Mouse (Mus musculus) neural tube, embryonic 11.5 days (tissue): ENCODE measurements around the gene Kcnip3. TPM values are rescaled to one million over a fixed set of nuclear protein-coding genes. Genes with fewer than 3 reads are reported as not detected.

ENCODE experiments used
- ATAC-seq: fragments of 200-750 bp; cut with Nextera tagmentation; 2 replicates; pipeline ENCODE4 v1.8.0; 2017; ENCODE audit warnings: moderate number of reproducible peaks, mild to moderate bottlenecking, moderate TSS enrichment, moderate library complexity; ENCODE audit not compliant: insufficient read depth, low FRiP score, low TSS enrichment
- DNase-seq: peaks from one replicate; pipeline ENCODE4 v3.0.0-alpha.2; 2015; ENCODE audit warnings: low spot score
- H3K27ac ChIP-seq: fragments of 300-500 bp; sonication (generic); 2 replicates; pipeline ENCODE4 v1.5.1; 2014; ENCODE audit warnings: low read depth, mild to moderate bottlenecking, low read length
- H3K27me3 ChIP-seq: fragments of 300-500 bp; sonication (generic); 2 replicates; pipeline ENCODE4 v1.6.1; 2014; ENCODE audit warnings: mild to moderate bottlenecking, low read length, mixed read lengths; ENCODE audit not compliant: control insufficient read depth, insufficient read depth
- H3K36me3 ChIP-seq: fragments of 300-500 bp; sonication (generic); 2 replicates; pipeline ENCODE4 v1.6.1; 2014; ENCODE audit warnings: mild to moderate bottlenecking, low read length, moderate library complexity, mixed read lengths; ENCODE audit not compliant: control insufficient read depth, insufficient read depth
- H3K4me1 ChIP-seq: fragments of 300-500 bp; sonication (generic); 2 replicates; pipeline ENCODE4 v1.6.1; 2014; ENCODE audit warnings: low read length, mixed read lengths; ENCODE audit not compliant: control insufficient read depth, insufficient read depth
- H3K4me2 ChIP-seq: fragments of 300-500 bp; sonication (generic); 2 replicates; pipeline ENCODE4 v1.6.1; 2014; ENCODE audit warnings: low read depth, mild to moderate bottlenecking, moderate library complexity
- H3K4me3 ChIP-seq: fragments of 300-500 bp; sonication (generic); 2 replicates; pipeline ENCODE4 v1.5.1; 2014; ENCODE audit warnings: low read depth, low read length
- H3K9ac ChIP-seq: fragments of 300-500 bp; sonication (generic); 2 replicates; pipeline ENCODE4 v1.6.1; 2014; ENCODE audit warnings: mild to moderate bottlenecking, low read length
- H3K9me3 ChIP-seq: fragments of 300-500 bp; sonication (generic); 2 replicates; pipeline ENCODE4 v1.6.1; 2016; ENCODE audit warnings: low read length; ENCODE audit not compliant: control insufficient read depth
- WGBS: fragments of 180-500 bp; shearing (Covaris S2); extraction: QIAGEN DNeasy Blood & Tissue Kit; methylation state at CpG from one replicate; pipeline ENCODE4 v1.1.7; 2014; 5-methylcytosine and 5-hydroxymethylcytosine counted together
- polyA plus RNA-seq: library from polyadenylated mRNA; unstranded; fragments of >200 nt; fragmentation: Nextera tagmentation; extraction: Ambion mirVana; gene quantifications from 2 replicates; pipeline ENCODE4 v1.2.1, GENCODE M21; 2014

The Kcnip3 gene
- polyA plus RNA-seq, 1 experiment from 2014 or later: 3.4 TPM

DNA sequence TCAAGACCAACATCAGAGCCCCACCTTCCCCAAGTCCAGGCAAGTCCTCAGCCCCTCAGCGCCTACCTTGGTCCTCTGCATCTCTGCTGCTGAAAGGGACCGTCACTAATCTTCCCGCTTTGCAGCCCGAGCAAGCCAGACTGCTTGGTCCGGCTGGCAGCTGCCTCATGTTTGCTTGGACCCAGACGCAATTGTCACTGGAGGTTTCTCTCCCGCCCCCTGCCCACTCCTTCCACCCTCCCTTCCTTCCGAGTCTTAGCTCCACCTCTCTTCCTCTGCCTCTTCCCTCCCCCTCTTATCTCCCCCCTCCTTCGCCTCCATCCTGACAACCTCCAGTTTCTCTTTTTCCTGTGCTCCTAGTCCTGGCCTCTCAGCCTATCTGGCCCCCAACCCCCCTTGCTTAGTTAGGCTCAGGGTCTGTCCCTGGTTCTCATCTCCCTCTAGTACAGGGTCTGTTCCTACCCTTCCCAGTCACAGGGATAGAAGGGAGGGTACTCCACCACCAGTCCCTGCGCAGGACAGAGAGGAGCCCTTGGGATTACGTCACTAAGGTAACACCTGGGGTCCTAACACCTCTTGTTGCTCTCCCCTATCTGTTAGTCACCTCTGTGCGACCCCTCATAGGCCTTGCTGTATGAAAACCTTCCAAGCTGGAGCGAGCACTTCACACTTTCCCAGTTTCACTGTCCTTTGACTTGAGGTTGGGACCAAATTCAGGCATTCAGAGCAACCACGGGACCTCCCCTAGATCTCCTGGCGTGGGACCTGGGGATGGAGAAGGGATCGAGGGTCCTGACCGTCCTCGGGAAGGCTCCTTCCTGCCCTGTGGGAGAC, 505 bp downstream of the Kcnip3 start:
- H3K27ac ChIP-seq: no peak overlapping the region
- peak overlapping the region; percentile 57 for H3K4me2 ChIP-seq
- peak; percentile 71 for ATAC-seq
- peaks cover 9% of the 10 kb centered on the region for H3K4me1 ChIP-seq
- DNase-seq: peak; percentile 63
- H3K9ac ChIP-seq: peak overlapping the region; percentile 45; the same call in 1 of the 2 replicates
- H3K4me3 ChIP-seq: peak overlapping the region; percentile 14
- H3K27me3 ChIP-seq: no peaks in the 10 kb centered on the region
- H3K9me3 ChIP-seq: no peaks in the 10 kb centered on the region
- no peaks in the 10 kb centered on the region for H3K36me3 ChIP-seq
- under 1% methylated on average over 18 of the region's 18 CpGs for WGBS

DNA sequence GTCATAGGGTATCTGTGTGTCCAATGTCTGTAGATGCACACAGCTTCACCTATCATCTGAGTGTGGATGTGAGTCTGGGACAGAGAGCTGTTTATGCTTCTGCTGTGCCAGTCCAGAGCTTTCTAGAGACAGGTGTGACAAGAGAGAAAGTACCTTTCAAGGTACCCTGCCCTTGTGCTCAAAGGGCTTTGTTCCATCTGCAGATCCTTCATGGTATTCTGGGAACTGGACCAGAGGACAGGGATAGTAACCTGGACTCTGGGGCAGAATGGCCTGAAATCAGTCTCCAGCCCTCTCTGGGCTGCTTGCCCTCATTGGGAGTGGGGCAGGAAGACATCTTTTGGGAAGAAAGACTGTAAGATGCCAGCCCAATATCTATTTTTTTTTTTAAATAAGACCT, 1.8 kb downstream of the Kcnip3 start:
- Histone ChIP-seq H3K4me3 (no peak overlapping the region), H3K4me1 (peaks cover 9% of the 10 kb centered on the region), H3K9ac (no peak overlapping the region)

DNA sequence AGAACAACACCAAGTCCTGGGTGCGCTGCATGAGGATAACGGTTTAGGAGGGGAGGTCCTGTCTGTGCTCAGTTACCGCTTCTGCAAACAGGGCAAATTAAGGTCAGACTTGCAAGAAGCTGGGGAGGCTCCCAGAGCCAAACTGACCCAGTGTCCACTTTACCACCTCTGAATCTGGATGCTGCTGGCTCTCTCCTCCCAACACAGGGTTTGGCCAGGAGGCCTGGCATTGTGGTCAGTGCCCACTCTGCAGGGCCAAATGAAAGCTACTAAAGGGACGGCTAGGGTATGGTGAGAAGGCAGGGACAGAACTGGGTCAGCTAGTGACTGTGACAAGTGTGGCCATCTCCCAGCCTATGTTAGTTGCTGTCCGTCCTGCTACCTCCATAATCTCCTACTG, 2.6 kb downstream of the Kcnip3 start:
- Histone ChIP-seq H3K9me3 (no peaks in the 10 kb centered on the region), H3K36me3 (no peaks in the 10 kb centered on the region), H3K4me2 (no peak overlapping the region), H3K27me3 (no peaks in the 10 kb centered on the region), H3K4me1 (peaks cover 9% of the 10 kb centered on the region), H3K27ac (no peak overlapping the region), H3K4me3 (no peak overlapping the region), H3K9ac (no peak overlapping the region)
- WGBS: 80% methylated on average over 5 of the region's 5 CpGs
- DNase-seq: no peak
- ATAC-seq: no peak

More for the DNA sequence above, 1.8 kb downstream of the Kcnip3 start:
- H3K36me3 ChIP-seq: no peaks in the 10 kb centered on the region
- DNase-seq: no peak
- H3K4me2 ChIP-seq: no peak overlapping the region
- H3K9me3 ChIP-seq: no peaks in the 10 kb centered on the region
- H3K27ac ChIP-seq: no peak overlapping the region
- ATAC-seq: no peak
- H3K27me3 ChIP-seq: no peaks in the 10 kb centered on the region

DNA sequence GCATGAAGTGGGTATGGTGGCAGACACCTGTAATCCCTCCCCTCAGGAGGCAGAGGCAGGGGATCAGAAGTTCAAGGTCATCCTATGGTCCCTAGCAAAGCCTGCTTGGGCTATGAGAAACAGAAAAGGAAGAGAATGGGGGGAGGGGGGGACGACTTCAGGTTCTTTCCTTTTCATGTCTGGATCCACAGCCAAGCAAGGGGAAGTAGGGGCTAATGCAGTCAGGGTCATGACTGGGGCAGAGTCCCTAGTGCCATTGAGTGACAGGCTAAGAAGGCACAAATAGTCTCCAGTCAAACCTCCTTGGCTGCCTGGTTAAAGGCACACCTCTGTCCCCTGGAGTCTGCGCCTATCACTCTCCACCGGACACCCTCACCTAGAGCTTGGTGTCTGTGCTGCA, 3.1 kb downstream of the Kcnip3 start:
- H3K4me2 ChIP-seq: no peak overlapping the region
- no peak overlapping the region for H3K27ac ChIP-seq
- DNase-seq (no peak), ATAC-seq (no peak)
- no peaks in the 10 kb centered on the region for H3K9me3 ChIP-seq
- H3K36me3 ChIP-seq: no peaks in the 10 kb centered on the region
- 69% methylated on average over 3 of the region's 3 CpGs for WGBS
- H3K27me3 ChIP-seq: no peaks in the 10 kb centered on the region
- H3K4me1 ChIP-seq: peaks cover 9% of the 10 kb centered on the region
- H3K9ac ChIP-seq: no peak overlapping the region
- H3K4me3 ChIP-seq: no peak overlapping the region

DNA sequence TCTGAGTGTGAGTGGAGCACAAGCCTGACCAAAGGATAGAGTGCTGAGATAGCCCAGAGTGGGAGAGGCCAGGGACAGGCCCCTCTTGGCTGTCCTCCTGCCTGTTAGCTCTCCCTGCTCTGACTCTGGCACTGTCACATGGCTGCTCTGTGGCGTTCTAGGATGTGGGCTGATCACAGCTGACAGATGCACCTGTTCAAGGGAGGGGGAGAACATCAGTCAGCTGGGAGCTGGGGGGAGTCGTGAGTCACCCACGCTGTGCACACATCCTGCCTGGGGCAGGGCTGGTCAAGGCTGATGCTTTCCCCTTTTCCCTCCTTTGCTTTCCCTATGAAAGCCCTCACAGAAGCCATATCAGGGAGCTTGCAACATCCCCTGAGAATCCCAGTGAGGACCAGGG, 3.6 kb downstream of the Kcnip3 start:
- Histone ChIP-seq H3K4me1 (peaks cover 9% of the 10 kb centered on the region), H3K9ac (no peak overlapping the region), H3K36me3 (no peaks in the 10 kb centered on the region), H3K27me3 (no peaks in the 10 kb centered on the region), H3K9me3 (no peaks in the 10 kb centered on the region), H3K27ac (no peak overlapping the region), H3K4me2 (no peak overlapping the region), H3K4me3 (no peak overlapping the region)
- WGBS: 43% methylated on average over 3 of the region's 3 CpGs
- ATAC-seq (no peak), DNase-seq (no peak)

DNA sequence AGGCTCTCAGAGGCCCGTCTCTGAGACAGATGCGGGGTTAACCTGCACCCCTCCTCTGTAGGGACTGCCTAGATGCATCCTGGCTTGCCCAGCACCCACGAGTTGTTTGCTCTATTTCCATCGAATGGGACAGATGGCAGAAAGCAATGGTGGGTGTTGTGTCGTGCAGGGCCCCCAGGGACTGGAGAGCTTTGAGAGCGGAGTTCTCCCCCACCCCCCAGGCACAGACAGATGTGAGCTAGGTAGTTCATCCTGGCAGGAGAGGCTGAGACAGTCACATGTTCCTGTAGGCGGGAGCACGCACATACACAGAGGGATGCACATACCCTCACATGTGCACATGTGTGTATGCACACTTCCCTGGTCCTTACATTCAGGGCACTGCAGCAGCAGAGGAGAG, 4.8 kb downstream of the Kcnip3 start:
- no peak overlapping the region for H3K9ac ChIP-seq
- H3K4me2 ChIP-seq: no peak overlapping the region
- H3K27ac ChIP-seq: no peak overlapping the region
- DNase-seq (no peak), ATAC-seq (no peak)
- no peaks in the 10 kb centered on the region for H3K9me3 ChIP-seq
- peaks cover 9% of the 10 kb centered on the region for H3K4me1 ChIP-seq
- no peaks in the 10 kb centered on the region for H3K27me3 ChIP-seq
- H3K4me3 ChIP-seq: no peak overlapping the region
- no peaks in the 10 kb centered on the region for H3K36me3 ChIP-seq
- WGBS: 70% methylated on average over 8 of the region's 8 CpGs

DNA sequence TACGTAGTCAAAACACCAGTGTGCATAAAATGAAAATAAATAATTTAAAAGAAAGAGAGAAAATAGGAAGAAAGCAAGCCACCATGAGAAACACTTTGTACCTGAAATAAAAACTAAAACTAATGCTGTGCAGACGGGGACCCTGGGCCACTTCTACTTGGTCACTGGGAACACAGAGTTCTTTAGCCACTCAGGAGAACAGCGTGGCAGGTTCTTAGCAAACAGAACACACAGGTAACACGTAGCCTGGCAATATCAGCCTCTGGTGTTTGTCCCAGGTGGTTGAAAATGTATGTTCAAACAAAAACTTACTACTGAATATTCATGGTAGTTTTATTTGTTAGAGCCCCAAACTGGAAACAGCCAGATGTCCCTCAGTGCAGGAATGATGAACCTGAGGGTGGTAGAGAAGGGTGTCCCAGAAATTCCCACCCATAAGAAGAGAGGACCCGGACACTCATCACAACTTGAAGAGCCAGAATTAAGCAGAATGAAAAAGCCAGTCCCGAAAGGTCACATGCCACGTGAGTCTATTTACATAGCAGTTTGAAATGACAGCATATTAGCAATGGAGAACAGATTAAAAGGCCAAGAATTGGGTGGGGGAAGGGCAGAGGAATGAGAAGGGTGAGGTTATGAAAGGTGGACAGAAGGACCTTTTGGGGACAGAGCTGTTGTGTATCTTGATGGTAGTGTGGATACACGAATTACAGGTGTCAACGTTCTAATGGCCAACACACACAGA, 7.3 kb downstream of the Kcnip3 start:
- H3K27ac ChIP-seq: no peak overlapping the region
- H3K4me1 ChIP-seq: no peaks in the 10 kb centered on the region
- no peak overlapping the region for H3K9ac ChIP-seq
- H3K36me3 ChIP-seq: no peaks in the 10 kb centered on the region
- no peak overlapping the region for H3K4me3 ChIP-seq
- WGBS: 87% methylated on average over 9 of the region's 9 CpGs
- DNase-seq (no peak), ATAC-seq (no peak)
- H3K4me2 ChIP-seq: no peak overlapping the region
- H3K9me3 ChIP-seq: no peaks in the 10 kb centered on the region
- H3K27me3 ChIP-seq: no peaks in the 10 kb centered on the region

DNA sequence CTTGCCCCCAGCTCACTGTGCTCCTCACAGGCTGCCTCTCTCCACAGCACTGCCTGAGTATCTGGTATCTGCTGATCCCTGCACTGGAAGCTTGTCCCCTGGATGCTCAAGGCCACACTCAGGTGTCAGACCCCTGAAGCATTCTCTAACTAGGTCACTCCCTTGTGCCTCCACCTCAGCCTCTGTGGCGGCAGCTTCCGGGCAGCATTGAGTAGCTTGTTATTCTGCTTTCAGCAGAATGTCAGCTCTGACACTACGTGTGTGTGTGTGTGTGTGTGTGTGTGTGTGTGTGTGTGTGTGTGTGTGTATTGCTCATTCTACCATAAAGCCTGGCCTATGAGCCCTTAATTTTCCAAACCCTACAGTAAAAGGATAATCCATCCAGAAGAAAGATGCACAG, 8.7 kb downstream of the Kcnip3 start:
- no peaks in the 10 kb centered on the region for H3K36me3 ChIP-seq
- no peak overlapping the region for H3K9ac ChIP-seq
- 64% methylated on average over 3 of the region's 3 CpGs for WGBS
- no peaks in the 10 kb centered on the region for H3K4me1 ChIP-seq
- DNase-seq (no peak), ATAC-seq (no peak)
- no peak overlapping the region for H3K27ac ChIP-seq
- no peaks in the 10 kb centered on the region for H3K9me3 ChIP-seq
- H3K4me2 ChIP-seq: no peak overlapping the region
- H3K4me3 ChIP-seq: no peak overlapping the region
- no peaks in the 10 kb centered on the region for H3K27me3 ChIP-seq

DNA sequence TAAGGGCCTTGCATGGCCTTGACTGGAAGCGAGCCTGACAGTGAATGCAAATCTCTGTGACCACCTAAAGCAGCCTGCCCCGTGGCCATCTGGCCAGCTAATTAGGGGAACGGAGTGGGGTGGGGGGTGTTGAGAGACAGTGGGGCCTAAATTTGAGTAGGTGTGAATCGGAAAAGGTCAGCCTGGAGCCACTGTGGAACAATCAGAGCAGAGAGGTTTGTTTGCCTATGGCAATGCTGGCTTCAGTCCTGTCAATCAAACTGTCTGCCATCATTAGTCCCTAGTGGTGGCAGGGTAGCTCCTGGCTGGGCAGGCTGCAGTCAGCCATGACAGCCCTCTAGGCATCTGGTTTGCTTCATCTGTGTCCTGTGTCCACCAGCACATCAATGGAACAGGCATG, 10.5 kb downstream of the Kcnip3 start:
- no peaks in the 10 kb centered on the region for H3K4me1 ChIP-seq
- no peak overlapping the region for H3K9ac ChIP-seq
- ATAC-seq (no peak), DNase-seq (no peak)
- 41% methylated on average over 4 of the region's 4 CpGs for WGBS
- H3K4me2 ChIP-seq: no peak overlapping the region
- no peaks in the 10 kb centered on the region for H3K27me3 ChIP-seq
- no peaks in the 10 kb centered on the region for H3K9me3 ChIP-seq
- H3K27ac ChIP-seq: no peak overlapping the region
- H3K4me3 ChIP-seq: no peak overlapping the region
- H3K36me3 ChIP-seq: no peaks in the 10 kb centered on the region
